Mouse (Mus musculus) urinary bladder, postnatal 0 days (tissue): ENCODE data around the gene Kcnj10. TPM values are rescaled to one million over a fixed set of nuclear protein-coding genes. Genes with fewer than 3 reads are reported as not detected.

Source experiments
- polyA plus RNA-seq: library from polyadenylated mRNA; unstranded; fragments of >200 nt; fragmentation: Nextera tagmentation; extraction: Ambion mirVana; gene quantifications from 2 replicates; pipeline ENCODE4 v1.2.1, GENCODE M21; 2015

Gene Kcnj10
- 0.02 TPM in 2 replicates for polyA plus RNA-seq

DNA sequence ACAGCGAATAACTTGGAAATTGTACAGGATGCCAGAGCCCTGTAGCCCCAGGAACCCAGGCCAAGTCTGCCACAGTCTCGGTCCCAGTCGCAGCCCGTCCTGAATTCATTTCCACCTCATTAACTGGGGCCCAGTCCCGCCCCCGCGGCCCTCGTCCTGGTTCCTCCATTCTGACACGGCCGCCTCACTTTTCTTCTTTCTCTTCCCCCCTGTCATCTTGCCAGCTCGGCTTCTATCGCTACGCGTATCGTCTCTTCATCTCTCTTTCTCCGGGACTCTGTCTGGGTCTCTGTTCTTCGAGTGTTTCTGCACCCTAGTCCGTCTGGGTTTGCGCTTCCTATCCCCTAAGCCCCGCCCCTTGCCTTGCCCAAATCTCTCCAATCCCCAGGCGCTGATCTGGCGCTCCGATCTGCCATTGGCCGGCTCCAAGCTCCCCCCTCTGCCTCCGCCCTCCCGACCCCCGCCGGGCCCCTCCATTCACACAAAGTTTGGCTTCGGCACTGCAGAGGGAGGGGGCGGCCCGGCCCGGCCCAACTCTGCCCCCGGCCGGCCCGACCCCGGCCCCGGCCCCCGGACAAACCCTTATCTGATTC lies at the start of gene Kcnj10:
Gene Kcnj10, plus strand, starts transcription at position 482 of the 593 bp plus-strand sequence.

DNA sequence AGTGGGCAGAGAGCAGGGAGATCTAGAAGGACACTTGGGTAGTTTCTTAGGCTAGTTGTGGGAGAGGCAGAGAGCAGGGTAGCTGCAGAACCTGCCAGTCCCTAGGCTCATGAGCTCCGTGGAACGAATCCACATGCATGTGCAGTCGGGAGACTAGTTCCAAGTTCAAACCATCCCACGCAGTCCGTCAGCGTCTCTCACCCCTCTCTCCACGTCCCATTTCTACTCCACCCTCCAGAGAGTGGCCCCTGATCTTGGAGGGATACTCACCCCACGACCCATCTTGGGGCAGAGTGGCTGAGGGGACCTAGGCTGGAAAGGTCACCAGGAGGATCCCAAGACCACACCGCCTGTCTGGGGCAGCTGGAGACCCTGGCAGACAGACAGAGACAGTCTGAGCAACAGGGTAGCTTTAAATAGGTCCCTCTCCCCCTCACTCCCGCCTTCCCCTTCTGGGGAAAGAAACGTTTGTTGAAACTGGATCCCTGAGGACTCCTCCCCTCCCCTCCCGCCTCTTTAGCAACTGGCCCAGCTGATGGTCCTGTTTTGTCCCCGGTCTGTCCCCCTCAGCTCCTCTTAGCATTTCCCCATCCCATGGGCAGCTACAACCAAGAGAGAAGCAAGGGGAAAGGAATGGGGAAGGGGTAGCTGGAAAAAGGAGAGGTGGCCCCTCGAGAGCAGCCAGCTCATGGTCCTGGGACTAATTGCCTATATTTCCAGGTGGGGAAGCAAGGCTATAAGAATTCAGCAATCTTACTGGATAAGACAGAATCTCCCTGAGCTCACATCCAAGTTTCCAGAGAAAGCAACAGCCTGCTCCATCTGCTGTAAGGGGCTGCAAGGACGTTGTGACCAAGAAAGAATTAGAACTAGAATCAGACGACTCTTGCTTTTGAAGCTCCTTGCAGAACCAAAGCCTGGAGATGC lies 43.1 kb upstream of the Kcnj10 start, which contains the start of gene Atp1a2:
Gene Atp1a2, minus strand, starts transcription at position 454 of the 927 bp plus-strand sequence.

GRCm38 (mm10) chr1:172329131-172329530 lies 11.9 kb upstream of the Kcnj10 start, which contains the start of gene Kcnj9:
TSS of gene Kcnj9 (minus strand) at chr1:172329318.

DNA sequence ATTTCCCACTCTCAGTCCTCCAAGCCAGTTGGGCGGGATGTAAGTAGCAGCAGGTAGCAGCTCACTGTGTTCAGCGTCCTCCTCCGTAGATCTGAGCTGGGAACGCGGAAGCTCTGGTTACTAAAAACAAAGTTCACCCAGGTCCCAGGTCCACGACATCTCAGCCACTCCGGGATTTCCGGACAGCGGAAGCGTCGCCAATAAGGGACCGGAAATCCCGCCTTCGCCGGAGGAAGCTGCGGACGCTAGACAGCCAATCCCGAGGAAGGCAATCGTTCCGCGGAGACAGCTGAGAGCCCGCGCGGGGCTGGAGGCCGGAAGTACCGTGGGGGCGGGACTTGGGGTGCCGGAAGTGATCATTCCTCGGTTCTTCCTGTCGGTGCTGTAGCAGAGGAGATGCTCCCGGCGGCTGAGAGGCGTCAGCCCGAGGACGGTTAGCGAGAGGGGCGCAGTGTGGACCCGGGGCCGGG lies 35.2 kb downstream of the Kcnj10 start, which contains the start of gene Pigm:
Gene Pigm, plus strand, starts transcription at position 349 of the 470 bp plus-strand sequence.

Other genes with a start within 250 kb of the Kcnj10 start
- 83.1 and 96.4 TPM in 2 replicates for gene Pex19, start 214.5 kb upstream of the Kcnj10 start, polyA plus RNA-seq
- gene Dcaf8, start 193.1 kb upstream of the Kcnj10 start, polyA plus RNA-seq = 86.6 and 87.0 TPM in 2 replicates
- gene Pea15a, start 134.4 kb upstream of the Kcnj10 start, polyA plus RNA-seq = 123 and 148 TPM in 2 replicates
- gene Casq1, start 121.3 kb upstream of the Kcnj10 start, polyA plus RNA-seq = 33.6 and 42.0 TPM in 2 replicates
- gene Atp1a4, start 82.8 kb upstream of the Kcnj10 start, polyA plus RNA-seq = 0.05 TPM in 1 of 2 replicates, not detected in the other
- gene Igsf8, start 79.6 kb upstream of the Kcnj10 start, polyA plus RNA-seq = 32.5 and 37.1 TPM in 2 replicates
- gene Atp1a2, start 43.1 kb upstream of the Kcnj10 start, polyA plus RNA-seq = 3.7 and 4.4 TPM in 2 replicates
- gene Kcnj9, start 11.9 kb upstream of the Kcnj10 start, polyA plus RNA-seq = 0.05 and 0.07 TPM in 2 replicates
- gene Pigm, start 35.3 kb downstream of the Kcnj10 start, polyA plus RNA-seq = 3.4 and 4.0 TPM in 2 replicates
- gene Slamf9, start 134.1 kb downstream of the Kcnj10 start, polyA plus RNA-seq = 3.1 and 3.5 TPM in 2 replicates
- 6.4 and 6.9 TPM in 2 replicates for gene Igsf9, start 140.6 kb downstream of the Kcnj10 start, polyA plus RNA-seq
- 346 and 384 TPM in 2 replicates for gene Tagln2, start 158.8 kb downstream of the Kcnj10 start, polyA plus RNA-seq
- 1.4 and 2.3 TPM in 2 replicates for gene Cfap45, start 179.6 kb downstream of the Kcnj10 start, polyA plus RNA-seq
- gene Vsig8, start 214.7 kb downstream of the Kcnj10 start, polyA plus RNA-seq = 0.34 and 0.43 TPM in 2 replicates
- not detected in 2 replicates for gene Slamf8, start 249.4 kb downstream of the Kcnj10 start, polyA plus RNA-seq